Mouse (Mus musculus) heart, postnatal 25 days (tissue): ENCODE results near the gene Rsad2. TPM values are rescaled to one million over a fixed set of nuclear protein-coding genes. Genes with fewer than 3 reads are reported as not detected.
A peak's percentile ranks its signal among the peaks of the same experiment; 100 is the strongest.
"Not testable (repeated sequence)": the region's sequence is repeated elsewhere in the genome, so short reads cannot be mapped to it uniquely, and the experiment has no call there.

ENCODE experiments used
- DNase-seq: peaks from one replicate; pipeline ENCODE4 v3.0.0; 2022; ENCODE audit warnings: low spot score
- intact Hi-C: fragments of 180-260 bp; cut with DNase I; formaldehyde crosslinking; loops from one replicate; pipeline ENCODE4 v1.15.1; 2025
- total RNA-seq, 2 experiments: library from RNA; stranded (reverse); gene quantifications; 2 replicates each; pipeline ENCODE4 v1.2.3; 2021

Gene Rsad2
- total RNA-seq, 2 experiments from 2014 or later = 9.6 to 12.4 TPM

GRCm38 (mm10) chr12:26449483-26449882 lies 6.8 kb downstream of the Rsad2 start:
- no peak for DNase-seq
- intact Hi-C loops = no loop called here

- intact Hi-C loops = no loop called here
- DNase-seq = no peak
These were observed 9.7 kb downstream of the Rsad2 start for GRCm38 (mm10) chr12:26446377-26447045.

GRCm38 (mm10) chr12:26444511-26444910 lies 11.7 kb downstream of the Rsad2 start:
- no peak for DNase-seq
- intact Hi-C loops = loop anchor here (2.0 kb wide), 1 partner anchor 14 kb away; no protein-coding TSS in a partner anchor

- intact Hi-C loops = loop anchor here (2.0 kb wide), 1 partner anchor 15 kb away; no protein-coding TSS in a partner anchor
- peak; percentile 60 for DNase-seq
These were observed 12.2 kb downstream of the Rsad2 start for GRCm38 (mm10) chr12:26444054-26444453.

GRCm38 (mm10) chr12:26439366-26439765 lies 16.9 kb downstream of the Rsad2 start:
- intact Hi-C loops = no loop called here
- no peak for DNase-seq

GRCm38 (mm10) chr12:26437950-26438349 lies 18.3 kb downstream of the Rsad2 start:
- DNase-seq = no peak
- intact Hi-C loops = no loop called here

DNA sequence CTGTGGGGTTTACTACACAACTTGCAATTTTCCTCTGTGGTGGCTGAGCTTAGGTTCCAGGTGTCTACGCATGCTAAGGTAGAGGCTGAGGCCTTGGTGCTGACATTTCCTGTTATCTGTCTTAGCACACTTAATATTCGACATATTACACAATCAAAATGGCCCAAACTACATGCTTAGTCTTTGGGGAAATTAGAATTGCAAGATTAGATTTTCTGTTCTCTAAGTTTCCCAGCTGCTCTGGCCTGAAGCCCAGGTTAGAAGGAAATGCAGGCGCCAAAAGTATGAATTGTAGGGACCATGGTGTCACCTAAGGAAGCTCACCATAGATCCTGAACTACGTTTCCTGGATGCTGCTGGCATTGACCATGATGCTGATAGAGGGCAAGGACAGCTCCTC lies 19.9 kb downstream of the Rsad2 start:
- peak; percentile 28 for DNase-seq
- intact Hi-C loops = no loop called here

DNA sequence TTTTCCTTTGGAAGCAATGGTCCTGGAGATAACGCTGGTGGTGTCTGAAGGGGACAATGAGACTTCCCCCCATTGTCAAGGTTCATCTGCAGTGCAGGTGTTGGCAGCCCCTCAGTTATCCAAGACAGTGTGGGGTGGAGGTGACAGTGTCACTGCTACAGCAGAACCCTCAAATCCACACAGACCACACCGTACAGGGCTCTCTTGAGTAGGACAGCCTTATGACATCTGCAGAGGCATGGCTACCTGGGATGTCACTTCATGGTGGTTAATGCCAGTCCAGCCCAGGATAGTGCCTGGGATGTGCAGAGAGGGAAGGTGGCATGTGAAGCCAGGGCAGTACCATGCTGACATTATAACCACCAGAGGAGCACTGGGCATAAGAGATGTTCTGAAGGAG lies 27.5 kb downstream of the Rsad2 start:
- intact Hi-C loops = loop anchor here (5.0 kb wide), 1 partner anchor 34 kb away; no protein-coding TSS in a partner anchor
- not testable (repeated sequence) for DNase-seq

DNA sequence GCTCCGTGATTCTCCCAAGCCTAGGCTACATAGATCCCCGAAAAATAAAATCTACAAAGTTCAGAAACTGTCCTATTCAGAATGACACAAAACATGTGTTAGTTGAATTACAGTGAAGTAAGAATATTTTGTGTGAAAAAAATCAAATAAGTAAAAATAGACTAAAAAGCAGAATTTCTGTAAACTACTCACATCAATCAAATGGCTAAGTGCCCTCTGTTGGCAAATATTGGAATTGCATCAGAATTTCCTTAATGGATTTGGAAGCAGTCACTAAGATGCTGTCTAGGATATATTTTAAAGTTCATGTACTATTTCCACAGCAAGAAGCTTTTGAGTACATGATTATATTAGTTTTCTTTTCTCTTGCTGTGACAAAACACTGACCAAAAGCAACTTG lies 31.4 kb downstream of the Rsad2 start:
- DNase-seq = no peak
- intact Hi-C loops = loop anchor here (5.0 kb wide), 1 partner anchor 37 kb away; no protein-coding TSS in a partner anchor

- intact Hi-C loops = no loop called here
These were observed 37.9 kb downstream of the Rsad2 start for GRCm38 (mm10) chr12:26418322-26418721.

GRCm38 (mm10) chr12:26416636-26417295 lies 39.5 kb downstream of the Rsad2 start:
- intact Hi-C loops = no loop called here
- DNase-seq = no peak

More at GRCm38 (mm10) chr12:26418322-26418721, 37.9 kb downstream of the Rsad2 start:
- DNase-seq = no peak

DNA sequence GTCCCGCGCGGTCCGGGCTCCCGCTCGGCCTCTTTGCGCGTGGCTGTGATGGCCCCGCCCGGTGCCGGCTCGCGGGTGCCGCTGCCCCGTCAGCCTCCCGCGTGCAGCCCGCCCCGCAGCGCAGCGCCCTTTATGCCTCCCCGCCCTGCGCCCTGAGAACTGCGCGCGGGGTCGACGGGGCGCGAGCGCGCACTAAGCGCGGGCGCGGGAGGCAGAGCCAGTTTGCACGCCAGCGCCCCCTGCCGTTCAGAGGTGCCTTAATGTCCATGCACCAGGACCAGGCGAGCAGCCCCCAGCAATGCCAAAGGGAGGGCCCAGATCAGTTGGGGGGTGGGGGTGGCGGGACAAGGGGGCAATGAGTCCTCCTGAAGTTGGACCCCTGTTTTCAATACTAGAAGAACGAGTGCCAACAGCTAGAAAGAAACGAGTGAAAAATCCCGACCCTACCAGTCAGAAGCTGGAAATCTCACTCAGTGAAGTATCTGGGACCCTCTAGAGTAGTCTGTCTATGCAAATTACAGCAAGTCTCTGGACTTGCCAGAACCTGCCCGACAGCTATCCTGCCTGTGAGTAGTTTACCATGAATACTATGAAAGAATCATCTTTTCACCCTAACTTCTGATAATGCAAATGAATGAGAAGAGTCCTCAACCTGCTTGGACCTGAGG lies 41.0 kb downstream of the Rsad2 start, which contains the start of gene Rnf144a:
Rnf144a (minus strand) TSS at position 151 of the 668 bp plus-strand sequence.
- intact Hi-C loops = loop anchor here (1.0 to 2.0 kb wide), 2 partner anchors 50 to 100 kb away; no protein-coding TSS in a partner anchor
- DNase-seq = peak; percentile 72

- intact Hi-C loops = loop anchor here (1.0 to 2.0 kb wide), 2 partner anchors 50 to 99 kb away; no protein-coding TSS in a partner anchor
- DNase-seq = peak; percentile 28
These were observed 41.7 kb downstream of the Rsad2 start for GRCm38 (mm10) chr12:26414451-26415103.

GRCm38 (mm10) chr12:26413961-26414411 lies 42.3 kb downstream of the Rsad2 start:
- DNase-seq = no peak
- intact Hi-C loops = loop anchor here (2.0 kb wide), 2 partner anchors 49 to 83 kb away; no protein-coding TSS in a partner anchor

- intact Hi-C loops = loop anchor here (2.0 kb wide), 1 partner anchor 82 kb away; no protein-coding TSS in a partner anchor
- DNase-seq = peak; percentile 24
These were observed 43.5 kb downstream of the Rsad2 start for GRCm38 (mm10) chr12:26412802-26413201.

DNA sequence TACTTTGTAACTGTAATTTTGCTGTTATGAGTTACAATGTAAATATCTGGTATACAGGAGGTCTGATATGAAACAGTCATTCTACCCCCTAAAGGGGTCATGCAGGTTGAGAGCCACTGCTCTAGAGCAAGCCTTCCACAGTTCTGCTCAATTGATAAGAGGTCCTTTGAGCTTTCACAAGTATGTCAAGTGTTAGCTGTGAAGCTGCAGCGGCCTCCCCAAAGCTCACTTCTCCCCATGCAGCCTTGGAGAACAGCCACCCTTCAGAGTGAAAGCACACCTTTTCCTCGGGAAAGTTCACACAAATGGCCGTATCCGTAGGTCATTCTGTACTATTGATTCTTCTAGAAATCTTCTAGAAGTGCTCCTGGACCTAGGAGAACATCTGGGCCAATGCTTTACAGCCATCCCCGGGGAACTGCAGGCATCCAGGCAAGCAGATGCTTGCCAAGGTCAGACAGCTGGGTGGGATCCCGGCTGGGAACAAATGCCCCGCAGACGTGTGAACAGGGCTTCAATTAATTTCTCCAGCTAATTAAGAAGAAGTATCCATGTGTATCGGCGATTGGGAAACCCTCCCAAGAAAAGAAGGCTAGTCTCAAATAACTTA lies 44.3 kb downstream of the Rsad2 start:
- DNase-seq = no peak
- intact Hi-C loops = loop anchor here (2.0 kb wide), 1 partner anchor 81 kb away; no protein-coding TSS in a partner anchor

DNA sequence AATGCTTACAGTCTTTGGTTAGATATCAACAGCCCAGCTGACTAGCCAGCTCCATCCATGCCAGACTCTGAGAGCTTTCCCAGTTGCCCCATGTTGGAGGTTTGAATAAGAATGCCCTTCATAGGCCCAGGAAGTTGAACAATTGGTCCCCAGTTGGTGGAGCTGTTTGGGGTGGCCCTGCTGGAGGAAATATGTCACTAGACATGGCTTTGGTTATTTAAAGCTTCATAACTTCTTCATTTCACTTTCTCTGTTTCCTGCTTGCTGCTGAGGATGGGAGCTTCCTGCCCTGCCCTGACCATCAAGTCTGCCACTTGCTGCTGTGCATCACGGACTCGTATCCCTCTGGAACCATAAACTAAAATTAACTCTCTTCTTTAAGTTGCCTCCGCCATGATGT lies 45.8 kb downstream of the Rsad2 start:
- DNase-seq = no peak
- intact Hi-C loops = no loop called here

- DNase-seq = no peak
- intact Hi-C loops = no loop called here
These were observed 47.5 kb downstream of the Rsad2 start for GRCm38 (mm10) chr12:26408707-26409106.
